Mouse (Mus musculus) cerebellum, adult 11 months (tissue): ENCODE data around the gene Erich6.
"Not testable (repeated sequence)": the region's sequence is repeated elsewhere in the genome, so short reads cannot be mapped to it uniquely, and the experiment has no call there.

Experiments
- DNase-seq: peaks from one replicate; pipeline ENCODE4 v3.0.0; 2022

Gene Erich6

DNA sequence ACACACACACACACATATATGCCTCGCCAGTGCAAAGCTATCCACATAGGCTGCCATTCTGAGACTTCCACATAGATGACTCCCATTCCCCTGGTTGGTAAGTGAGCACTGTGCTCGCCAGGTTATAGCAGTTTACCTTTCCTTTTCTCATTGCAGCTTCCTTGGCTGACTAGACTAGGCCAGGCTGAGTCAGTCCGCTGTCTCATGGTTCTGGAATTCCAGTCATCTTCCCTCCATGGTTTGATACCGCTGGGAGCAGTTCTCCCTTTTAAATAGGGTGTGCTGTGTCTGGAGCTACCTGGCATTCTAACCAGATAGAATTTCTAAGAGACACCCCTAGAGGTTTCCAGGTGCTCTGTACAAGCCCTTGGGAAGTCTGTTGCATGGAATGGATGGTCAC, 9.2 kb upstream of the Erich6 start:
- no peak for DNase-seq

DNA sequence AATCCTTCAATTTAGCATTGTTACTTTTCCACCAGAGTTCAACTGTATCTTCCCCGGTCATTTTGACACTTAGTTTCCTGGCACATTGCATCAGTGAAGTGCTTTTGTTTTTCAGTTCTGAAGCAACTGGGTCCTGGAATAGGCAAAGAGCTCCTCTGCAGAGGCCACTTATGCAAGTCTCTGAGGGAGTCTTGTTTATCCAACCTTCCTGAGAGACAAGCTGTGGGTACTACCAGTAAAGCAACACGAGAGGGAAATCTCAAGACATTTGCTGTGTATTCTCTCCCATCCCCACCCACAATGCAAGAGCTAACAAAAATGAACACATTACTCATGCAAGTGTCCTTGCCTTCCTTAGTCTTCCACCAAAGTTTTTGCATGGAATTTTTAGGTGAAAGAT, 5.3 kb downstream of the Erich6 start:
- no peak for DNase-seq

DNA sequence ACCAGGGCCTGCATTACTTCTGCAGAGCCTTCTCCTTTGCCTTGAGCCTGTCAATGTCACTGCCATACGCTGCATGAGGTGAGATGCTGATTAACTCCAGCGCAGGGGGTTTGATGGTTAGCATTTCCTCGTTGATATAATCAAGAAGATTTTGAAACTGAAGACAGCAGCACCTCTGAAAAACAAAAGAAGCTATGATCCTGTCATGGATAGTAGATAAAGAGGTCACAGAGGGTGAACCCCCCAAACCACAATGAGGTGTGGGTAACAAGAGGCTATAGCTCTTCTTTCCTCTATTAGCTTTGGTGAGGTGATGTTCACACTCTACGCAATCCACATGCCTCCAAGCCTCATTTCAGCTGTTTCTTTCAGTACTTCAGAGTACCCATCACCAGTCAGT, 12.0 kb downstream of the Erich6 start:
- DNase-seq = no peak

DNA sequence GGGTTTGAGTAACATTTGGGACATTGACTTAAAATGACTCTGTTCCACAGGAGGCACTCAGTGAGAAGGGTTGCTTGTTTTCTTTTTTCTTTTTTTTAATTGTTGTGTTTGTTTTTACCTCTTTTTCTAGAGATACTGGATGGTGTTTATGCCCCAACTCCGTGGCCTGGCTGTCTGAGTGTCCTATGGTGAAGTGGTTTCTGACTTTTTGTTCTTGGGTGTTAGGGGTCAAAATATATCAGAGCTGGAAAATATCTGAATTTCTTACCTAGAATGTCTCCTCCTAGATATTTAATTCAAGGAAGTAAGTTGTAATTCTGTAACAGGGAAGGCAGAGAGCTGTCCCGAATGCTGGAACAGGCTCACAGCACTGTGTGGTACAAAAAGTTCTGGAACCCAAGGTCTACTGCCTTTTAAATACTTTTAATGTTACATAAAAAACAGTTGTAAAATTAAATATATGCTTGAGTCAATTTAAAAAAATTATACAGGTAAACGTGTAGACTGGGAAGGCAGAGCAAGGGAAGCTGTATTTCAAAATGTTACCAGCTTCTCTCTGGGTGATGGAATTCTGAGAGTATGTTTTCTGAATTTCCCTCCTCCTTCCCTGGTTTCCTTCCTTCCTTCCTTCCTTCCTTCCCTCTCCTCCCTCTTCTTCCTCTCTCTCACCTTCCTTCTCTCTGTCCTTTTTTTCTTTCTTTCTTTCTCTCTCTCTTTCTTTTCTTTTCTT, 14.2 kb downstream of the Erich6 start:
- no peak for DNase-seq

DNA sequence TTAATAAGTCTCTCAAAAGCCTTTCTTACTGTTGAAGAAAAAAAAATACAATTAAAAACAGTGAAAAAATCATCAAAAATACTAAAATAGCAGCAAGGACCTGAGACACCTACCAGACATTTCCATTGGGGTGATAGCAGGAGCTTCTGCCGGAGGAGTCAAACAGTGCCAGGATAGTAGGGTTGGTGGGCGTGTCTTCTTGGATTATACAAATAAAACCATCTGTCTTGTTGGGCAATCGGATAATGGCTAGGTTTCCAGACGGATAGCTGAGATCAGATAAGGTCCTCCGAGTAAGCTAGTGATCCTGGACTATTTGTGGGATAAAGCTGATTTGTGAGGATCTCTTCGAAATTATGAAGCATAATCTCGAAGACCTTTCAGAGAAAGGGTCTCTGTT, 15.9 kb downstream of the Erich6 start:
- no peak for DNase-seq

DNA sequence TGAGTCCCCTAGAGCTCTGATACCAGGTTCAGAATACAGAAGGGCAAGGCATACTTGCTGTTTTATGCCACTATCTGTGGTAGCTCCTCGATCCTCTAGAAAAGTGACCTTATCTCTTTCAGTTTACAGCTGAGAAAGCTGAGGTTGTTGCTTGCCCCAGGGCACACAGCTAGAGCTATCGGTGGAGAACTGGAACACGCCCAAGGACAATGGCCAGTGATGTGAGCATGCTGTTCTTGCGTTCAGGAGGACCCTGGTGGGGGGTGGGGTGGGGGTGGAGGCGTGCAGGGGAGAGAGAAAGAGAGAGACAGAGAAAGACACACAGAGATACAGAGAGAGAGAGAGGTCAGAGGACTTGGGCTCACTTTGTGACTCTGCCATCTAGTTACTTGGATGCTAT, 27.0 kb downstream of the Erich6 start:
- DNase-seq = no peak

DNA sequence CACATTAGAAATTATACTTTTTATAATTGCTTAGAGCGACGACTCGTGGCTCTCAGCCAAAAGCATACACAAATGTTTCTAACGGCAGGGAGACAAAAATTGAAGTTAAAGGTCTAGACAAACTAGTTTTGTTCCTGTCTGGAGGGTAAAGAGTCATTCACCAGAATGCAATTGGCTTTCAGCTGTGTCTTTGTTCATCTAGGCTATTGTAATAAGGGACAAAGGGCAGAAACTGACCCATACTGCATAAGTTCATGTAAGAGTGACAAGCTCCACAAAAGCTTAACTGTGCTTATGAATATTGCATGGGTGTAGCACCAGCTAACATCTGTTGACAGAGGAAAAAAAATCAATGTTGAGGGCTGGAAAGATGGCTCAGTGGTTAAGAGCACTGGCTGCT, 28.5 kb downstream of the Erich6 start:
- DNase-seq = no peak

DNA sequence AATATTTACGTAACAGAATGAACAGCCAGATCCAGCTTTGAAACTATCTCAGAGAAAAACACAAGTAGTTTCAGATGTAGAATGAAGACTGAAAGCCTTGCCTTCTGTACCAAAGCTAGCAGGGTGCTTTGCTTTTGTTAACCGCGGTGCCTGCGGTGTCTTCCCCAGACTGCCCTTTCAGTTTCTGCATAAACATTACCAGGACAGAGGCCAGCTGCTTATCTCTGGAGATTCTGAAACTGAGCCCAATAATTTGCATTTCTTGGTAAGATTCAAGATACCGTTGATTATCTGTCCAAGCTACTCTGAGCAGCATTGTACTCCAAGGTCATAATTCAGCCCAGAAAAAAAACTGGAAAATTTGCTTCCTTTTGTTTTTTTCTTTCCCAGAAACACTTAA, 43.4 kb downstream of the Erich6 start:
- DNase-seq = no peak

DNA sequence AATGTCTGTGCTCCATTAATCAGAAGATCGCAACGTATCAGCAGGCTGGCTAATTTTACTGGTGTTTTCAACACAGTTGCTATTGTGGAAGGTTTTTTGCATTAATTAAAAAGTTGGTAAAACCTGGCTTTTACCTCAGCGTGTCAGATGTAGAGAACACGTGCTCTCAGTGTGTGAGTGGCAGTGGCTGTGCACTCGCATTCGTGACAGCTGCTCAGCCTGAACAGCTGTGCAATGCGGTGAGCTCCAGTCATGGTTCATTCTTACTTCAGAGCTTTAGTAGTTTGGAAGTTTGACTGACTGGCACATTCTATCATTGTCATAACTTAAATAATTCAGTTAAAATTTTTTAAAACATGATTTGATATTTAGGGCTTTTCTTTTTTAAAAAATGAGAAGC, 44.3 kb downstream of the Erich6 start:
- not testable (repeated sequence) for DNase-seq

DNA sequence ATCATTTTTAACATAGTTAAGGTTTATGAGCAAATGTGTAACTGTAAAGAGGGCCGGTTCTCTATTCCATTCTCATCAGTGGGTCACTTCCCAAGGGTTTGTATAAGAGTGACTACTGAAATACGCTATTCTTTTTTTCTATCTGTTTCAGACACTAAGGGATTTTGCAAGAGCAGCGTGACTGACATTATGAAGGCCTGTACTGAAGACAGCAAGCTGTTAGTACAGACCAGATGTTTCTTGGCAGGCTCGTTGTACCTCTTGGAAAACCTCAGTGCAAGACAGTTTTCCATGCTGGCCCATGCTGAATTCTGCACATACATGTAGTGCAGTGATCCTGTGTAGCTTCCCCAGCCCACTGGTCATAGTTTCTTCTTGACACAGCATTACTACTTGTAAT, 46.5 kb downstream of the Erich6 start:
- DNase-seq = not testable (repeated sequence)

DNA sequence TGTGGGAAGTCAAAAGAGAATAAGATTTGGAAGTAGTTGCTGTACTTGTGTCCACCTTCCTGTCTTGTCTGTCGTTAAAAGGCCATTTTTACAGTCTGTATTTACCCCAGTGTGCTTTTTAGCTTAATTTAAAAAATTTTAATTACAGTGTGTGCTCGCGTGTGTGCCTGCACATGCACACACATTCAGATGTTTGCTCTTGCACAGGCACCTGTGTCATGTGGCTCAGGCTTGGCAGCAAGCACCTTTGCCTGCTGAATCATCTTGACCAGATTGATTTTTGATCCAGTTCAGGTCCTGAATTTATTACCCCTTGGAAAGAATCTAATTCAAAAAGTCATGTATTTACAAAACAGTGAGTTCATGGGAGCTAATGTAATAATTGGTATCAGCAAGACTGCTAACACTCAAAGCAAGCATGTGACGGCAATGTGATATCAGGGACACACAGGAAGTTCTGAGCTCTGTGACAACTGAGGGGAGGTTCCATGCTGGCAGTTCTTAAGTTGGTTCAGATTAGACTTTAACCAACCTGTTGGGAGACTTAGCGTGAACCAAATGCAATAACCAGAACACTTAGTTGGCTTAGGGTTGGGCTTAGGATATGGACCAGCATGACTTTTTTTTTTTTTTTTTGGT, 54.1 kb downstream of the Erich6 start:
- no peak for DNase-seq

DNA sequence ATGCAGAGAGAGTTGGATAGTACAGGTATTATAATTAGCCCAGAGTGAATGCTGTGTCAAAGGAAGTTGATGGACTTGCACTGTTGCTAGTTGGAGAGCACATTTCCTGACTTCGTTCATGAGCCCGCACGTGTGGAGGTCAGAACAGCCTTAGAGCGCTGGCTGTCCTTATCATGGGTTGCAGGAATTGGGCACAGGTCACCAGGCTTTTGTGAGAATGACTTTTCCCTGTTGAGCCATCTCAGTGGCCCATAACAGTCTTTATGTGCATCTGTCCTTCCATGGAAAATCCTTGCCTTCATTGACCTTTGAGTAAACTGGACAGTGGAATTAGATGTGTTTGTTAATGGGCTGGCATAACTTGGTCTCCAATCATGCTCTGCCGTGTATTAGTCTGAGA, 54.7 kb downstream of the Erich6 start:
- no peak for DNase-seq

DNA sequence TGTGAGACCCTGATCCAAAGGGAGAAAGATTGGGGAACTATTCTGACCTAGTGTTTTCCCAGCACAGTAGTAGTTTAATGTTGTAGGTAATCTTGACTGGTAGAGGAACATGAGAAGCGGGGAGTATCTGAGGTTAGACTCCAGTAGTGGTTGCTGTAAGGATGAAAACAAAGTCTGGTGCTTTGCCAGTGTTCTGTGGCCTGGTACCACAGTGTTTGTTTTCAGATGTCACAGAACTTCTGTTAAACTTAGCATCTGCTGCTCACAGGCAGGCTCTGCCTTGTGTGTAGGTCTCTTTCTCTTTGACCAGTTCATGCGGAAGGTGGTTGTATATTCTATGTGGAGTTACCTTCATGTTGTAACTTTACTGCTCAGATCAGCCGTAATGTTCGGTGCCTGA, 55.5 kb downstream of the Erich6 start:
- no peak for DNase-seq

DNA sequence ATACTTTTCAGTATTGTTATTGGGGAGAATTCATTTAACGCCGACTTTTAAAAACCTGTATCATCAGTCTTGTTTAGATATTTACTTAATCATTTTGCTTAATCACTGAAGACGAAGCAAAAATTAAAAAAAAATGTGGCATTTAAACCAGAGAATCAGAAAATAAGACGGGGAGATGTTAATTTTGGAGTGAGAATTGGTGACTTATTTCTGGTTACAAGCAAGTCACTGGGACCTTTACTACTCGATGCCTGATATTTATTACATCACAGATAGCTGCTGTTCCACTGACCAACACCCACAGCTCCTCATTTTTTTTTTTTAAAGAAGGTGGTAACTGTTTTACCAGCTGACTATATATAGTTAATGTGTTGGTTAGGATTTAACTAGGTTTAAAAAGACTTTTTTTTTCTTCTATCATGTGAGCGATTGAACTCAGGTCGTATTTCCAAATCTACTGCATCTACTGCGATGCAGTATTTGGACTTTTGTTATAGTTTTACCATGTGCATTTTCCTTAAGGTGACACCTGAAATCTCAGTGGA, 59.4 kb downstream of the Erich6 start:
- DNase-seq = no peak

DNA sequence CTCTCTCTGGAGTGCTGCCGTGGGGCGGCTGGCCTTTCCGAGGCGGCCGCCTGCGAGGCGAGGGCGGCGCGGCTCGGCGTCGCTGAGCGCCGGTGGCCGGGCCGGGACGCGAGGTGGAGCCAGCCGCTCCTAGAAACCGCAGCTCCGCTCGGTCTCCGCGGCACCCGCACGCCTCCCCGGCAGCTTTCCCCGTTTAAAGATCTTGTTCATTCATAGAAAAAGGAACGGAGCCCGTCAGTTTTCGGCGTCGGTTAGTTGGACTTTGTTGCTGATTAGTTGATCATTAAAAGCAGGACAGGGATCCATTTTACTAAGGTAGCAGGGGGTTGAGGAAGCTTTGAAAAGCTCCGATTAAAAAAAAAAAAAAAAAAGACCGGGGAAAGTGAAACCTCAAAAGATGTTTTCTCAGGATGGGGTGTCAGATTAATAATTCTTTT, 59.9 kb downstream of the Erich6 start:
- DNase-seq = no peak

DNA sequence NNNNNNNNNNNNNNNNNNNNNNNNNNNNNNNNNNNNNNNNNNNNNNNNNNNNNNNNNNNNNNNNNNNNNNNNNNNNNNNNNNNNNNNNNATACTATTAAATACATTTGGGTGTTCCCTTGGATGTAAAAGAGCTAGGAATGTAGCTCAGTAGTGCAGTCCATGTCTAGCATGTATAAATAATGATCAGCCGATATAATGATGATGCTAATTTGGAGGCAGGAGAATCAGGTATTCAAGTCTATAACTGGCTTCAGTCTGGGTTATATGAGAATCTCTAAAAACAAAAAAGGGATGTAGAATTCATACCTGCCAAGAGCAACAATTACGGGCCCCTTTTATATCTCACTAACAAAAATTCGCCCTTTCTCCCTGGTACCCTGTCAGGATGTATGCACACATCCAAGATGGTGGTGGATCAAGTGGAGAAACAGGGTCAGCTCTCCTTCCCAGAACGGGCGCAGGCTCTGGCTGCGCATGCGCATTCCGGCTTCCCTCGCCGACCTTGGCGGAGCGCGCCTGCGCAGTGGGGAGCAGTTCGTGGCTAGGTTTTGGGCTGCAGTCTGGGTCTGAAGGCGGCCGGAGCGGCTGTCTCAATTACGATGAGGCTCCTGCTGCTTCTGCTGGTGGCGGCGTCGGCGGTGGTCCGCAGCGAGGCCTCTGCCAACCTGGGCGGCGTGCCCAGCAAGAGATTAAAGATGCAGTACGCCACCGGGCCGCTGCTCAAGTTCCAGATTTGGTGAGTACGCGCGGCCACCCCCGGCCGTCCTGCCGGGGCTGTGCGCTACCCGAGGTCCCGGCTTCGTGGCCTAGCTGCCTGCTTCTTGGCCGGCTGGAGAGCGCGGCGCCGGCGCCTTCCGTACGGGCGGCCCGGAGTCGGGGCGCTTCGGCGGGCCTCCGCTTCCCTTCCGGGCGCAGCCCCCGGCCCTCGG, 60.6 kb downstream of the Erich6 start, which contains the start of gene Selenot:
Selenot (plus strand) TSS at position 500 of the 930 bp plus-strand sequence.
- DNase-seq = peak; percentile 98

DNA sequence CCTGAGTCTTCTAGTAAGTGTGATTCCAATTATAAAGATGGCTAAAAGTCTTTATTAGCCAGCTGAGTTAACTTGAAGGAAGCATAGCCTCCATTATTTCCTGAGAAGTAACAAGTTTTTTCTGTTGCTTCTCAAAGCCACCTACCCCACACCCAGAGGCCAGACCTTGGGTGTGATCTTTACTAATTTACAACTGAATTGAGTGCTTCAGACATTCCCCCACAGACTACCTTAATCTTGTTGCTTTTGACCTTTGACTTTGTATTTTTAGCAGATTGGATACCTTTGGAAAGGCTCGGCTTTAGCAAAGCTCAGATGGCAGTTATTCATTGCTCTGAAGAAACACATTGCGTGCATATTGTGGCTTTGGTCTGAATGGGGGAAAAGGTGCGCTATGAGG, 66.2 kb downstream of the Erich6 start:
- DNase-seq = no peak
